ENCODE assay signal across 8 mouse cellular contexts in the genomic region with DNA sequence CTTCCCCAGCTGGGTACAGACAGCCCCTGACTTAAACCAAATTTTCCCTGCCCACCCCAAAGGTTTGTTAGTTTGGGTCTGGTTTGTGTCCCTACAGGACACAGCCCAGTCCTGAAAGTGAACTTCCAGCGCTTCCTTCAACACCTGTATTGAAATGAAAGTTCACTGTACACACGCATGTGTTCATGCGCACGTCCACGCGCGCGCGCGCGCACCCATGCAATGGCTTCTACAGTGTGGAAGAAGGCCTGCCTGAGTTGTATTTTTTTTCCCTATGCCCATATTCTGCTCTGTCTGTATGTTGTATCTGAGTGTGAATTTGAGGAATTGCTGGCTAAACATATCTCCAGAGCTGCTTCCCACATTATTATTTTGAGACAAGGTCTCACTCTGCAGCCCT. TPM values are rescaled to one million over a fixed set of nuclear protein-coding genes. Genes with fewer than 3 reads are reported as not detected.
DNase-seq lines count a peak whose midpoint lies in the region; ATAC-seq lines count a peak whose summit lies in the region.

No protein-coding gene starts in this region.

- peak overlapping the region; percentile 70 for H3K4me2 ChIP-seq in kidney, embryonic 15.5 days
- H3K4me2 ChIP-seq in embryonic facial prominence, embryonic 15.5 days (replicated peaks) = peak overlapping the region; percentile 94
- peak overlapping the region; percentile 93 for H3K4me2 ChIP-seq in limb, embryonic 11.5 days (ENCODE audit: low read depth, severe bottlenecking)
- H3K4me2 ChIP-seq in neural tube, embryonic 14.5 days (ENCODE audit: low read depth, low read length) = peak overlapping the region; percentile 93

- H3K27me3 ChIP-seq in kidney, embryonic 15.5 days = no peaks in the 10 kb centered on the region
- no peaks in the 10 kb centered on the region for H3K27me3 ChIP-seq in embryonic facial prominence, embryonic 15.5 days
- H3K27me3 ChIP-seq in limb, embryonic 11.5 days (ENCODE audit: control insufficient read depth, insufficient read depth, low read length) = no peaks in the 10 kb centered on the region
- no peaks in the 10 kb centered on the region for H3K27me3 ChIP-seq in neural tube, embryonic 14.5 days (ENCODE audit: control insufficient read depth, insufficient read depth, low read length)

- no peak for DNase-seq in kidney, postnatal 36 days
- no peak for DNase-seq in limb, embryonic 11.5 days (ENCODE audit: low spot score)
- no peak for DNase-seq in retina, embryonic 14.5 days (ENCODE audit: low spot score)
- DNase-seq in left cerebral cortex, adult 11 months (ENCODE audit: low spot score) = no peak

- peak overlapping the region; percentile 97 for H3K4me3 ChIP-seq in kidney, embryonic 15.5 days (replicated peaks)
- peak overlapping the region; percentile 90 for H3K4me3 ChIP-seq in embryonic facial prominence, embryonic 15.5 days (replicated peaks)
- H3K4me3 ChIP-seq in limb, embryonic 11.5 days (ENCODE audit: low read depth, low read length) = peak overlapping the region; percentile 85
- peak overlapping the region; percentile 69; the same call in 1 of the 2 replicates for H3K4me3 ChIP-seq in neural tube, embryonic 14.5 days (ENCODE audit: low read depth, low read length)

- H3K9me3 ChIP-seq in kidney, embryonic 15.5 days (replicated peaks) = no peaks in the 10 kb centered on the region
- no peaks in the 10 kb centered on the region for H3K9me3 ChIP-seq in embryonic facial prominence, embryonic 15.5 days (replicated peaks)
- H3K9me3 ChIP-seq in limb, embryonic 11.5 days (ENCODE audit: control insufficient read depth, low read length) = no peaks in the 10 kb centered on the region
- H3K9me3 ChIP-seq in neural tube, embryonic 14.5 days (ENCODE audit: control insufficient read depth, low read length) = no peaks in the 10 kb centered on the region

- H3K9ac ChIP-seq in kidney, embryonic 15.5 days = peak overlapping the region; percentile 95
- no peak overlapping the region for H3K9ac ChIP-seq in embryonic facial prominence, embryonic 15.5 days
- peak overlapping the region; percentile 82 for H3K9ac ChIP-seq in limb, embryonic 11.5 days (ENCODE audit: low read length)
- H3K9ac ChIP-seq in neural tube, embryonic 14.5 days (replicated peaks; ENCODE audit: low read depth, low read length) = peak overlapping the region; percentile 71

- WGBS in kidney, embryonic 15.5 days = 94% methylated on average over 11 of the region's 11 CpGs
- WGBS in embryonic facial prominence, embryonic 15.5 days = 91% methylated on average over 11 of the region's 11 CpGs
- WGBS in limb, embryonic 11.5 days = 95% methylated on average over 11 of the region's 11 CpGs
- 95% methylated on average over 11 of the region's 11 CpGs for WGBS in neural tube, embryonic 14.5 days

- peaks cover 60% of the 10 kb centered on the region for H3K4me1 ChIP-seq in kidney, embryonic 15.5 days
- H3K4me1 ChIP-seq in embryonic facial prominence, embryonic 15.5 days = peaks cover 49% of the 10 kb centered on the region
- peaks cover 12% of the 10 kb centered on the region for H3K4me1 ChIP-seq in limb, embryonic 11.5 days (ENCODE audit: control insufficient read depth, insufficient read depth, low read length)
- peaks cover 8% of the 10 kb centered on the region for H3K4me1 ChIP-seq in neural tube, embryonic 14.5 days (ENCODE audit: control insufficient read depth, insufficient read depth, low read length)

- peak overlapping the region; percentile 95; the same call in 1 of the 2 replicates for H3K27ac ChIP-seq in kidney, embryonic 15.5 days
- peak overlapping the region; percentile 87 for H3K27ac ChIP-seq in embryonic facial prominence, embryonic 15.5 days (replicated peaks)
- peak overlapping the region; percentile 68; the same call in 1 of the 2 replicates for H3K27ac ChIP-seq in limb, embryonic 11.5 days (replicated peaks; ENCODE audit: low read depth, low read length)
- no peak overlapping the region for H3K27ac ChIP-seq in neural tube, embryonic 14.5 days (ENCODE audit: low read depth, low read length)

- peaks cover 48% of the 10 kb centered on the region for H3K36me3 ChIP-seq in kidney, embryonic 15.5 days
- H3K36me3 ChIP-seq in embryonic facial prominence, embryonic 15.5 days = peaks cover 50% of the 10 kb centered on the region
- peaks cover 29% of the 10 kb centered on the region for H3K36me3 ChIP-seq in limb, embryonic 11.5 days (ENCODE audit: control insufficient read depth, insufficient read depth, low read length)
- peaks cover 40% of the 10 kb centered on the region for H3K36me3 ChIP-seq in neural tube, embryonic 14.5 days (ENCODE audit: control insufficient read depth, insufficient read depth, low read length)

- ATAC-seq in kidney, embryonic 15.5 days (replicated peaks; ENCODE audit: low FRiP score) = no peak
- ATAC-seq in embryonic facial prominence, embryonic 15.5 days (ENCODE audit: insufficient number of reproducible peaks, low FRiP score, low TSS enrichment, low read depth) = no peak
- ATAC-seq in limb, embryonic 11.5 days (ENCODE audit: insufficient number of reproducible peaks, low FRiP score, low TSS enrichment, low read depth) = no peak
- ATAC-seq in neural tube, embryonic 14.5 days (ENCODE audit: low read depth) = no peak
- no peak for ATAC-seq in frontal cortex, adult (ENCODE audit: low TSS enrichment)

RNA-seq across cellular contexts. Expression of a gene that starts 1.4 kb away (rescaled TPM):
- 142 TPM in 2 replicates for polyA plus RNA-seq in kidney, embryonic 15.5 days (2015; fragmentation: Nextera tagmentation; extraction: Ambion mirVana)
- polyA plus RNA-seq in embryonic facial prominence, embryonic 15.5 days (2015; fragmentation: Nextera tagmentation; extraction: Ambion mirVana) = 133 and 139 TPM in 2 replicates
- 90.5 and 92.0 TPM in 2 replicates for polyA plus RNA-seq in limb, embryonic 11.5 days (2014; fragmentation: Nextera tagmentation; extraction: Ambion mirVana)
- polyA plus RNA-seq in neural tube, embryonic 14.5 days (2014; fragmentation: Nextera tagmentation; extraction: Ambion mirVana) = 72.2 and 79.3 TPM in 2 replicates

RNA-seq across cellular contexts. Expression of a gene that starts 8.0 kb away (rescaled TPM):
- polyA plus RNA-seq in kidney, embryonic 15.5 days (2015; fragmentation: Nextera tagmentation; extraction: Ambion mirVana) = 1,881 and 1,940 TPM in 2 replicates
- polyA plus RNA-seq in embryonic facial prominence, embryonic 15.5 days (2015; fragmentation: Nextera tagmentation; extraction: Ambion mirVana) = 1,563 and 1,577 TPM in 2 replicates
- 1,903 and 1,914 TPM in 2 replicates for polyA plus RNA-seq in limb, embryonic 11.5 days (2014; fragmentation: Nextera tagmentation; extraction: Ambion mirVana)
- polyA plus RNA-seq in neural tube, embryonic 14.5 days (2014; fragmentation: Nextera tagmentation; extraction: Ambion mirVana) = 1,278 and 1,406 TPM in 2 replicates

RNA-seq across cellular contexts. Expression of a gene that starts 9.6 kb away (rescaled TPM):
- polyA plus RNA-seq in kidney, embryonic 15.5 days (2015; fragmentation: Nextera tagmentation; extraction: Ambion mirVana) = 5.3 and 5.7 TPM in 2 replicates
- 5.5 and 6.3 TPM in 2 replicates for polyA plus RNA-seq in embryonic facial prominence, embryonic 15.5 days (2015; fragmentation: Nextera tagmentation; extraction: Ambion mirVana)
- 5.6 and 6.2 TPM in 2 replicates for polyA plus RNA-seq in limb, embryonic 11.5 days (2014; fragmentation: Nextera tagmentation; extraction: Ambion mirVana)
- polyA plus RNA-seq in neural tube, embryonic 14.5 days (2014; fragmentation: Nextera tagmentation; extraction: Ambion mirVana) = 4.2 and 4.9 TPM in 2 replicates

RNA-seq across cellular contexts. Expression of a gene that starts 15.6 kb away (rescaled TPM):
- 3.1 and 3.4 TPM in 2 replicates for polyA plus RNA-seq in kidney, embryonic 15.5 days (2015; fragmentation: Nextera tagmentation; extraction: Ambion mirVana)
- 3.9 and 4.7 TPM in 2 replicates for polyA plus RNA-seq in embryonic facial prominence, embryonic 15.5 days (2015; fragmentation: Nextera tagmentation; extraction: Ambion mirVana)
- 5.2 and 5.7 TPM in 2 replicates for polyA plus RNA-seq in limb, embryonic 11.5 days (2014; fragmentation: Nextera tagmentation; extraction: Ambion mirVana)
- polyA plus RNA-seq in neural tube, embryonic 14.5 days (2014; fragmentation: Nextera tagmentation; extraction: Ambion mirVana) = 14.3 and 15.0 TPM in 2 replicates

RNA-seq across cellular contexts. Expression of a gene that starts 34.3 kb away (rescaled TPM):
- polyA plus RNA-seq in kidney, embryonic 15.5 days (2015; fragmentation: Nextera tagmentation; extraction: Ambion mirVana) = 100 and 102 TPM in 2 replicates
- polyA plus RNA-seq in embryonic facial prominence, embryonic 15.5 days (2015; fragmentation: Nextera tagmentation; extraction: Ambion mirVana) = 92.7 and 99.7 TPM in 2 replicates
- 38.9 and 41.4 TPM in 2 replicates for polyA plus RNA-seq in limb, embryonic 11.5 days (2014; fragmentation: Nextera tagmentation; extraction: Ambion mirVana)
- polyA plus RNA-seq in neural tube, embryonic 14.5 days (2014; fragmentation: Nextera tagmentation; extraction: Ambion mirVana) = 29.1 and 35.9 TPM in 2 replicates
